Mouse (Mus musculus) liver, embryonic 12.5 days (tissue): ENCODE results near the gene Gm13283. TPM values are rescaled to one million over a fixed set of nuclear protein-coding genes. Genes with fewer than 3 reads are reported as not detected.
A peak's percentile ranks its signal among the peaks of the same experiment; 100 is the strongest.
"Not testable (repeated sequence)": the region's sequence is repeated elsewhere in the genome, so short reads cannot be mapped to it uniquely, and the experiment has no call there.

ENCODE experiments used
- ATAC-seq: fragments of 200-750 bp; cut with Nextera tagmentation; 2 replicates; pipeline ENCODE4 v1.8.0; 2017; ENCODE audit warnings: moderate number of reproducible peaks, mild to moderate bottlenecking, moderate library complexity
- H3K27ac ChIP-seq: fragments of 300-500 bp; sonication (generic); 2 replicates; pipeline ENCODE4 v1.5.1; 2016; ENCODE audit warnings: mild to moderate bottlenecking
- H3K27me3 ChIP-seq: fragments of 300-500 bp; sonication (generic); replicated peaks from 2 replicates; pipeline ENCODE4 v1.6.1; 2016; ENCODE audit warnings: mild to moderate bottlenecking, moderate library complexity
- H3K36me3 ChIP-seq: fragments of 300-500 bp; sonication (generic); 2 replicates; pipeline ENCODE4 v1.6.1; 2016; ENCODE audit warnings: mild to moderate bottlenecking, moderate library complexity
- H3K4me1 ChIP-seq: fragments of 300-500 bp; sonication (generic); 2 replicates; pipeline ENCODE4 v1.6.1; 2016
- H3K4me2 ChIP-seq: fragments of 300-500 bp; sonication (generic); 2 replicates; pipeline ENCODE4 v1.6.1; 2016; ENCODE audit warnings: mild to moderate bottlenecking, moderate library complexity
- H3K4me3 ChIP-seq: fragments of 300-500 bp; sonication (generic); 2 replicates; pipeline ENCODE4 v1.5.1; 2016; ENCODE audit warnings: mild to moderate bottlenecking, moderate library complexity
- H3K9ac ChIP-seq: fragments of 300-500 bp; sonication (generic); 2 replicates; pipeline ENCODE4 v1.6.1; 2016; ENCODE audit warnings: mild to moderate bottlenecking, moderate library complexity
- H3K9me3 ChIP-seq: fragments of 300-500 bp; sonication (generic); replicated peaks from 2 replicates; pipeline ENCODE4 v1.6.1; 2016; ENCODE audit warnings: mild to moderate bottlenecking, moderate library complexity
- WGBS: fragments of 180-500 bp; shearing (Covaris S2); methylation state at CpG from one replicate; pipeline ENCODE4 v1.1.7; 2016; ENCODE audit not compliant: insufficient replicate concordance; 5-methylcytosine and 5-hydroxymethylcytosine counted together
- polyA plus RNA-seq: library from polyadenylated mRNA; unstranded; fragments of >200 nt; fragmentation: Nextera tagmentation; extraction: Ambion mirVana; gene quantifications from 2 replicates; pipeline ENCODE4 v1.2.1, GENCODE M21; 2016

The Gm13283 gene
- polyA plus RNA-seq, 1 experiment from 2014 or later, result not detected

- ATAC-seq, H3K27ac ChIP-seq, H3K4me3 ChIP-seq, H3K9ac ChIP-seq, H3K4me2 ChIP-seq, H3K36me3 ChIP-seq, H3K27me3 ChIP-seq, H3K9me3 ChIP-seq, H3K4me1 ChIP-seq: not testable (repeated sequence)
- no CpG with 5 or more reads among the region's 29 CpGs for WGBS
Measured at GRCm38 (mm10) chr4:88776622-88777021, 16.7 kb downstream of the Gm13283 start, which contains the start of gene Gm13289. Gene Gm13289, plus strand, starts transcription at chr4:88776922.

GRCm38 (mm10) chr4:88779550-88779949 lies 19.6 kb downstream of the Gm13283 start, which contains the start of gene Gm13272:
Gene Gm13272, plus strand, starts transcription at chr4:88779850.
- H3K4me3 ChIP-seq, H3K9ac ChIP-seq, H3K36me3 ChIP-seq, H3K9me3 ChIP-seq, H3K27ac ChIP-seq, H3K4me1 ChIP-seq, H3K27me3 ChIP-seq, ATAC-seq, H3K4me2 ChIP-seq: not testable (repeated sequence)
- WGBS, result no CpG with 5 or more reads among the region's 29 CpGs

GRCm38 (mm10) chr4:88780320-88780719 lies 20.4 kb downstream of the Gm13283 start:
- not testable (repeated sequence) for H3K9ac ChIP-seq, ATAC-seq

GRCm38 (mm10) chr4:88781831-88782230 lies 21.9 kb downstream of the Gm13283 start, which contains the start of gene Ifnz:
Gene Ifnz, plus strand, starts transcription at chr4:88782131.
- H3K9me3 ChIP-seq, ATAC-seq, H3K4me1 ChIP-seq, H3K27ac ChIP-seq, H3K27me3 ChIP-seq, H3K36me3 ChIP-seq, H3K9ac ChIP-seq: not testable (repeated sequence)
- Histone ChIP-seq H3K4me2 (peak within 1 kb of the TSS; percentile 54), H3K4me3 (peak within 1 kb of the TSS; percentile 22; the same call in 1 of the 2 replicates)
- WGBS, result 8% methylated on average over 5 of the region's 7 CpGs

More at GRCm38 (mm10) chr4:88780320-88780719, 20.4 kb downstream of the Gm13283 start:
- H3K4me3 ChIP-seq, H3K36me3 ChIP-seq, H3K27me3 ChIP-seq, H3K9me3 ChIP-seq, H3K27ac ChIP-seq, H3K4me2 ChIP-seq, H3K4me1 ChIP-seq: not testable (repeated sequence)
- 43% methylated on average over 16 of the region's 18 CpGs for WGBS

- peak overlapping the region; percentile 54 for H3K4me2 ChIP-seq
- not testable (repeated sequence) for H3K27me3 ChIP-seq, H3K9ac ChIP-seq, ATAC-seq, H3K9me3 ChIP-seq, H3K4me1 ChIP-seq, H3K36me3 ChIP-seq, H3K27ac ChIP-seq
- peak overlapping the region; percentile 22; the same call in 1 of the 2 replicates for H3K4me3 ChIP-seq
- WGBS, result 0% methylated on average over 15 of the region's 31 CpGs
Measured at GRCm38 (mm10) chr4:88782335-88782734, 22.4 kb downstream of the Gm13283 start.

GRCm38 (mm10) chr4:88785409-88785808 lies 25.5 kb downstream of the Gm13283 start, which contains the start of gene Gm13276:
Gene Gm13276, plus strand, starts transcription at chr4:88785709.
- no CpG with 5 or more reads among the region's 27 CpGs for WGBS
- H3K4me3 ChIP-seq, H3K27me3 ChIP-seq, H3K9me3 ChIP-seq, H3K36me3 ChIP-seq, H3K4me2 ChIP-seq, H3K9ac ChIP-seq, H3K4me1 ChIP-seq, H3K27ac ChIP-seq, ATAC-seq: not testable (repeated sequence)

GRCm38 (mm10) chr4:88788402-88788801 lies 28.5 kb downstream of the Gm13283 start, which contains the start of gene Gm13277:
Gene Gm13277, plus strand, starts transcription at chr4:88788632.
- not testable (repeated sequence) for H3K27ac ChIP-seq, H3K9ac ChIP-seq, H3K4me1 ChIP-seq, H3K4me2 ChIP-seq, H3K27me3 ChIP-seq, H3K9me3 ChIP-seq, H3K4me3 ChIP-seq, ATAC-seq, H3K36me3 ChIP-seq
- WGBS, result 0% methylated on average over 4 of the region's 28 CpGs

- not testable (repeated sequence) for H3K4me1 ChIP-seq, H3K27me3 ChIP-seq, H3K27ac ChIP-seq, H3K4me3 ChIP-seq, H3K9me3 ChIP-seq, H3K36me3 ChIP-seq, H3K9ac ChIP-seq, H3K4me2 ChIP-seq, ATAC-seq
- no CpG with 5 or more reads among the region's 28 CpGs for WGBS
Measured at GRCm38 (mm10) chr4:88791250-88791649, 31.3 kb downstream of the Gm13283 start, which contains the start of gene Gm13278. Gene Gm13278, plus strand, starts transcription at chr4:88791550.

- not testable (repeated sequence) for H3K9ac ChIP-seq, ATAC-seq, H3K27me3 ChIP-seq, H3K36me3 ChIP-seq, H3K9me3 ChIP-seq, H3K4me3 ChIP-seq, H3K4me1 ChIP-seq, H3K4me2 ChIP-seq, H3K27ac ChIP-seq
- 0% methylated on average over 21 of the region's 52 CpGs for WGBS
Measured at GRCm38 (mm10) chr4:88793936-88794675, 34.2 kb downstream of the Gm13283 start, which contains the start of gene Gm13275. Gene Gm13275, plus strand, starts transcription at chr4:88794487.

GRCm38 (mm10) chr4:88797097-88797496 lies 37.2 kb downstream of the Gm13283 start, which contains the start of gene Gm13279:
Gene Gm13279, plus strand, starts transcription at chr4:88797397.
- not testable (repeated sequence) for H3K27me3 ChIP-seq, ATAC-seq, H3K9ac ChIP-seq, H3K4me1 ChIP-seq, H3K36me3 ChIP-seq, H3K4me2 ChIP-seq, H3K4me3 ChIP-seq, H3K9me3 ChIP-seq, H3K27ac ChIP-seq
- WGBS, result no CpG with 5 or more reads among the region's 28 CpGs

GRCm38 (mm10) chr4:88799365-88799764 lies 39.4 kb downstream of the Gm13283 start, which contains the start of gene Gm13285:
Gene Gm13285, plus strand, starts transcription at chr4:88799665.
- H3K4me3 ChIP-seq, H3K27ac ChIP-seq, H3K36me3 ChIP-seq, H3K4me2 ChIP-seq, H3K4me1 ChIP-seq, ATAC-seq, H3K9me3 ChIP-seq, H3K9ac ChIP-seq, H3K27me3 ChIP-seq: not testable (repeated sequence)
- WGBS, result 8% methylated on average over 5 of the region's 7 CpGs

- not testable (repeated sequence) for H3K27ac ChIP-seq, H3K4me1 ChIP-seq, ATAC-seq, H3K9ac ChIP-seq, H3K4me3 ChIP-seq, H3K36me3 ChIP-seq, H3K27me3 ChIP-seq, H3K9me3 ChIP-seq
- no CpG with 5 or more reads among the region's 29 CpGs for WGBS
- peak within 1 kb of the TSS; percentile 47 for H3K4me2 ChIP-seq
Measured at GRCm38 (mm10) chr4:88802954-88803353, 43.0 kb downstream of the Gm13283 start, which contains the start of gene Gm13287. Gene Gm13287, plus strand, starts transcription at chr4:88803254.
